Mouse (Mus musculus) small intestine, adult 2 months (tissue): ENCODE measurements at regions not wholly inside any gene's neighbourhood (a gene's known extent, or its start where the extent isn't known, plus 50 kb on each side); places are given as distances from the start of the nearest gene placed in this dataset.

Source experiments
- CTCF ChIP-seq: fragments of 200-500 bp; IDR thresholded peaks from 2 replicates; pipeline ENCODE4 v1.5.1; 2012; ENCODE audit warnings: low read depth, mild to moderate bottlenecking, control low read depth, inconsistent platforms, low read length, moderate library complexity, mixed read lengths; ENCODE audit not compliant: insufficient replicate concordance, insufficient read length; ENCODE audit errors: extremely low read depth
- POLR2A ChIP-seq: fragments of 200-500 bp; IDR thresholded peaks from 2 replicates; pipeline ENCODE4 v1.6.1; 2012; ENCODE audit warnings: low read depth, mild to moderate bottlenecking, control low read depth, inconsistent platforms, low read length, moderate library complexity

- no peak for TF ChIP-seq CTCF
- no peak for TF ChIP-seq POLR2A
Observed at GRCm38 (mm10) chr17:83149336-83149735, 65.8 kb upstream of the Pkdcc start.
